Mouse (Mus musculus) midbrain, embryonic 16.5 days (tissue): Measurements from ENCODE around the gene Tmem42. TPM values are rescaled to one million over a fixed set of nuclear protein-coding genes. Genes with fewer than 3 reads are reported as not detected.
A peak's percentile ranks its signal among the peaks of the same experiment; 100 is the strongest.

Experiments
- ATAC-seq: fragments of 200-750 bp; cut with Nextera tagmentation; 2 replicates; pipeline ENCODE4 v1.8.0; 2017; ENCODE audit warnings: moderate TSS enrichment
- H3K27ac ChIP-seq: fragments of 300-500 bp; sonication (generic); 2 replicates; pipeline ENCODE4 v1.5.1; 2014; ENCODE audit warnings: mild to moderate bottlenecking, low read length, mixed read lengths
- H3K27me3 ChIP-seq: fragments of 300-500 bp; sonication (generic); 2 replicates; pipeline ENCODE4 v1.6.1; 2014; ENCODE audit warnings: low read depth, low read length, mixed read lengths; ENCODE audit not compliant: control insufficient read depth, insufficient read depth
- H3K36me3 ChIP-seq: fragments of 300-500 bp; sonication (generic); 2 replicates; pipeline ENCODE4 v1.6.1; 2014; ENCODE audit warnings: mild to moderate bottlenecking, low read length, moderate library complexity, mixed read lengths; ENCODE audit not compliant: control insufficient read depth, insufficient read depth
- H3K4me1 ChIP-seq: fragments of 300-500 bp; sonication (generic); 2 replicates; pipeline ENCODE4 v1.6.1; 2014; ENCODE audit warnings: mild to moderate bottlenecking, low read length, mixed read lengths; ENCODE audit not compliant: control insufficient read depth, insufficient read depth
- H3K4me2 ChIP-seq: fragments of 300-500 bp; sonication (generic); 2 replicates; pipeline ENCODE4 v1.6.1; 2014; ENCODE audit warnings: mild to moderate bottlenecking, low read length, mixed read lengths
- H3K4me3 ChIP-seq: fragments of 300-500 bp; sonication (generic); 2 replicates; pipeline ENCODE4 v1.5.1; 2014; ENCODE audit warnings: low read depth, mild to moderate bottlenecking, low read length, moderate library complexity, mixed read lengths
- H3K9ac ChIP-seq: fragments of 300-500 bp; sonication (generic); 2 replicates; pipeline ENCODE4 v1.6.1; 2014; ENCODE audit warnings: low read depth, low read length, mixed read lengths
- H3K9me3 ChIP-seq: fragments of 300-500 bp; sonication (generic); replicated peaks from 2 replicates; pipeline ENCODE4 v1.6.1; 2014; ENCODE audit warnings: mild to moderate bottlenecking, low read length, mixed read lengths; ENCODE audit not compliant: control insufficient read depth, poor library complexity, severe bottlenecking
- WGBS: fragments of 180-500 bp; shearing (Covaris S2); extraction: QIAGEN DNeasy Blood & Tissue Kit; methylation state at CpG from one replicate; pipeline ENCODE4 v1.1.7; 2014; 5-methylcytosine and 5-hydroxymethylcytosine counted together
- polyA plus RNA-seq: library from polyadenylated mRNA; unstranded; fragments of >200 nt; fragmentation: Nextera tagmentation; extraction: Ambion mirVana; gene quantifications from 2 replicates; pipeline ENCODE4 v1.2.1, GENCODE M21; 2015

Tmem42 gene
- polyA plus RNA-seq: 29.5 and 30.1 TPM in 2 replicates

DNA sequence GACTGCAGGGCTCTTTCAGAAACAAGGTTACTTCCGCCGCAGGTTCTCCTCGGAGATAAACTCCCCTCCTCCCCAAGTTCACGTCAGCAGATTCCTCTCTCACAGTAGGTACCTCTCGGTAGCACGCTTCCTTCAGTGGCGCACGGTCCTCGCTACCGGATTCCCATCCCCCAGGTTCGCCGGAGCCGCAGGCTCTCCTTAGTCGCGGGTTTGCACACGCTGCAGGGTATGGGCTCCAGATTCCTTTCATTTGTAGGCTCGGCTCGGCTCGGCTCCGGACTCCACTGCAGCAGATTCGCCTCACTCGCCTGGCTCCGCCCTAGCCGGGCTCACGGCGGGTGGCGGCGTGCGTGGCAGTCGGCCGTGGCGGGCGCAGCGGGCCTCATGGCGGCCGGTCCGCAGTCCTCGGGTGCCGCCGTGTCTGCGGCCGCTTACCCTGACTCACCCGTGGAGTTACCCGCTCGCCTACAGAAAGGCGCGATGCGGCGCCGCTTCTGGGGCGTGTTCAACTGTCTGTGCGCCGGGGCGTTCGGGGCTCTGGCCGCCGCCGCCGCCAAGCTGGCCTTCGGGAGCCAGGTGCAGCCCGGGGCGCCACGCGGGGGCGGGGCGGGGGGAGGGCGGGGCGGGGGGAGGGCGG lies at the start of gene Tmem42:
Gene Tmem42, plus strand, starts transcription at position 332 of the 637 bp plus-strand sequence.
- under 1% methylated on average over 54 of the region's 69 CpGs for WGBS
- ATAC-seq: peak; percentile 96

DNA sequence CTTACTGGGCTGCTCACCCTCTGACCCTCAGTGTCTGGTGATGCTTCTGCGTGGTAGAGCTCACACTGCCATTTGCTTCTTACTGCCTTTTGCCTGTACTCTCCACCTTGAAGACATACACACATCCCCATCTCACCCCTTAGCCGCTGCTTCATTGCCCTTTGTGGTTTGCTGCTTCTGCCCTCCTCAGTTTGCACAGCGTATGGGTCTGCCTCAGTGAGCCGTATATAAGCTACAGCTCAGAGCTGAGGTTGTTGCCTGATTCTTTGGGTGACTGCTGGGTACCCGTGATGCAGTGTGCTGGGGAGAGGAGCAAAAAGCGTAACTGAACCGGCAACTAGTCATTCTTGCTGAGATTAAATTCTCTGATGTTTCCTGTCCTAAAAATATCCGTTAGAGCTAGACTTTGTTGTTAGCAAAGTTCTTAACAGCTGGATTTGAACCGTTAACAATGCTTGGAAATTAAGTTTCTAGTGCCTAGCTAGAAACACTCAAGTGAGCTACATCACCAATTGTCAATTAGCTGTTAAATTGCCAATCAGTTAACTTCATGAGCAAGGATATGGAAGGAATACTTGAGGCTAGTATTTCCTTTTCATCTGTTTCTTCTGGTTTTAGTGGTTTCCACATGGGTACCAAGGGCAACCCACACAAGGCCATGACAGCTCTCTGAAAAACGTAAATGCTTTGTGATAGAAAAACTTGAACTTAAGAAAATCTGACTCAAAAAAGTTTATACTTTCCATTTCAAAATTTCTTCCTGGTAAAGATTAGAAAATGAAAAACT lies 22.5 kb upstream of the Tmem42 start:
- H3K27ac ChIP-seq: no peak overlapping the region
- no peak overlapping the region for H3K9ac ChIP-seq

More for the DNA sequence above, at the start of gene Tmem42:
- Histone ChIP-seq H3K4me1 (peaks cover 16% of the 10 kb centered on the region), H3K27me3 (no peaks in the 10 kb centered on the region), H3K27ac (peak within 1 kb of the TSS; percentile 94), H3K4me3 (peak within 1 kb of the TSS; percentile 74), H3K9ac (peak within 1 kb of the TSS; percentile 88), H3K36me3 (no peaks in the 10 kb centered on the region), H3K4me2 (peak within 1 kb of the TSS; percentile 86), H3K9me3 (no peaks in the 10 kb centered on the region)

DNA sequence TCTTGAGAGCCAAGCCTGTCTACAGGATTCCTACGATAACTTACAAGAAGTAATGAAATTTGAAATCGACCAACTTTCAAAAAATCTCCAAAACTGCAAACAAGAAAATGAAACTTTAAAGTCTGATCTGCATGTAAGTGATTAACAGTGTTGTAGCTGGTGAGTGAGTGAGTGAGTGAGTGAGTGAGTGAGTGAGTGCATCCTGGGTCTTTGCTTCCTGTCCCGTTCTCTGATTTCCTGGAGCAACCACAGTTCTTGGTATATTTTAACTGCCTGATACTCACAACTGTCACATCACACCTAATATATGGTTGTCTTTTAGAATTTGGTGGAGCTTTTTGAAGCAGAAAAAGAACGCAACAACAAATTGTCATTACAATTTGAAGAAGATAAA lies 21.9 kb upstream of the Tmem42 start:
- no peak for ATAC-seq
- Histone ChIP-seq H3K9ac (no peak overlapping the region), H3K4me3 (no peak overlapping the region), H3K9me3 (no peaks in the 10 kb centered on the region), H3K36me3 (no peaks in the 10 kb centered on the region), H3K4me2 (no peak overlapping the region), H3K27me3 (no peaks in the 10 kb centered on the region), H3K27ac (no peak overlapping the region), H3K4me1 (no peaks in the 10 kb centered on the region)
- over 99% methylated on average over 4 of the region's 4 CpGs for WGBS

More for the DNA sequence above, 22.5 kb upstream of the Tmem42 start:
- WGBS: 94% methylated on average over 10 of the region's 10 CpGs
- H3K4me3 ChIP-seq: no peak overlapping the region
- ATAC-seq: no peak
- no peak overlapping the region for H3K4me2 ChIP-seq
- no peaks in the 10 kb centered on the region for H3K4me1 ChIP-seq
- H3K36me3 ChIP-seq: no peaks in the 10 kb centered on the region
- no peaks in the 10 kb centered on the region for H3K9me3 ChIP-seq
- no peaks in the 10 kb centered on the region for H3K27me3 ChIP-seq

DNA sequence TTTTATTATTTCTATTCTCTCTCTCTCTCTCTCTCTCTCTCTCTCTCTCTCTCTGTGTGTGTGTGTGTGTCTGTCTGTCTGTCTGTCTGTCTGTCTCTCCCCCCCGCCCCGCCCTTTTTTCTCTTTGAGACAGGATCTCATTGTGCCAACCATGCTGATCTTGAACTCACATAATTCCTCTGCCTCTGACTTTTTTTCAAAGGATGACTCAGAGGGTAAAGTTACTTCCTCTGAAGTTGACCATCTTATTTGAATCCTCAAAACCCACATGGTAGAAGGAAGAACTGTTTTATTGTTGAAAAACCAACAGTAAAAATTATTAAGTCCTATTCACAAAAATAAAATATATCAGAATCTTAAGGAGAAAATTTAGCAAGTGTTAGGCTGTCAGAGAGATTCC lies 16.4 kb upstream of the Tmem42 start:
- Histone ChIP-seq H3K4me1 (no peaks in the 10 kb centered on the region), H3K4me3 (no peak overlapping the region), H3K36me3 (no peaks in the 10 kb centered on the region), H3K27ac (no peak overlapping the region), H3K9ac (no peak overlapping the region), H3K27me3 (no peaks in the 10 kb centered on the region), H3K9me3 (no peaks in the 10 kb centered on the region), H3K4me2 (no peak overlapping the region)
- ATAC-seq: no peak
- WGBS: 100% methylated on average over 2 of the region's 2 CpGs

DNA sequence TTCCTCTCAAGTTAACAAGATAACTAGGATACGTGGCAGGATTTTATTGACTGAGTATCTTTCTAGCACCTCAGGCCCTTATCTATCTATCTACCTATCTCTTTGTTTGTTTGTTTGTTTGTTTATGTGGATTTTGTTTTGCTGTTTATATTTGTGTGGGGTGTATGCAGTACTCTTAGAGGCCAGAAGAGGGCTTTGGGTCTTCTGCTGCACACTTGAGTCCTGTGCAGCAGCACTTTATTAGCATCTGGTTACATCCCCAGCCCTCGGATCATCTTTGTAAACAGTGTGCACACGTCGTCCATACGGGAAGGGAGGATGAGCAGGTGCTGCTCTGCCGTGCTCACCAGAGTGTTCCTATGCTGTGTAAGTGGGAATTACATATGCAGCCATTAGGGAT lies 15.1 kb upstream of the Tmem42 start:
- Histone ChIP-seq H3K4me1 (no peaks in the 10 kb centered on the region), H3K9ac (no peak overlapping the region), H3K27ac (no peak overlapping the region), H3K36me3 (no peaks in the 10 kb centered on the region), H3K27me3 (no peaks in the 10 kb centered on the region), H3K4me3 (no peak overlapping the region), H3K4me2 (no peak overlapping the region), H3K9me3 (no peaks in the 10 kb centered on the region)
- ATAC-seq: no peak
- 80% methylated on average over 6 of the region's 6 CpGs for WGBS

DNA sequence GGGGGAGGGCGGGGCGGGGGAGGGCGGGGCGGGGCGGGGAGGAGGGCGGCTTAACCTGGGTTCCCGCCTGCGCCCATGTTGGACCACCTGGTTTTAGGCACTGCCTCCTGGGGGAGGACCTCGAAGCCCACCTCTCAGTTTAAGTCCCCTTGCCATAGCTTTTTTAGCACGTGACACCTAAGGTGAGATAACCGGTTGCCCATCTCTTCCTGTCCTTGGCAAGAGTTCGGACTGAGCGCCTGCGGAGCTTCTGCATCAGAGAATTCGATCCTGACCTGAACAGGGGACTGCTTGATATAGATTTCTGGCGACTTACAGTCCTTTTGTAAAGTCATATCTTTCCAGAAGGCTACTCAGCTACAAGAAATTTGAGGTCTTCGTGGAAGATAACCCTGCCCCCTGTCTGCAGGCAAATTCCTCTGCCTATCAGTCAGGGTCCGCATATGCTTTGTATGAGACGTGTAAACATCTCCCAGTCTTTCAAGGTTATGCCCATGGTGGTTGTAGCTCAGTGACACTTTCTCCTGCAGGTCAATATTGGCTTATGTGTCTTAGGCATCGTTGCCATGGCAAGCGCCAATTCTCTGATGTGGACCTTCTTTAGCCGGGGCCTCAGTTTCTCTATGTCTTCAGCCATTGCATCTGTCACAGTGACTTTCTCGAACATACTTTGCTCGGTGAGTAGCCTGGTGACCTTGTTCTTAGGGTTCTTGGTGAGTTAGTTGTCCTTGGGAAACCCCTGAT lies 682 bp downstream of the Tmem42 start:
- WGBS: 41% methylated on average over 17 of the region's 24 CpGs
- peak overlapping the region; percentile 94; the same call in 1 of the 2 replicates for H3K27ac ChIP-seq
- ATAC-seq: peak; percentile 43

DNA sequence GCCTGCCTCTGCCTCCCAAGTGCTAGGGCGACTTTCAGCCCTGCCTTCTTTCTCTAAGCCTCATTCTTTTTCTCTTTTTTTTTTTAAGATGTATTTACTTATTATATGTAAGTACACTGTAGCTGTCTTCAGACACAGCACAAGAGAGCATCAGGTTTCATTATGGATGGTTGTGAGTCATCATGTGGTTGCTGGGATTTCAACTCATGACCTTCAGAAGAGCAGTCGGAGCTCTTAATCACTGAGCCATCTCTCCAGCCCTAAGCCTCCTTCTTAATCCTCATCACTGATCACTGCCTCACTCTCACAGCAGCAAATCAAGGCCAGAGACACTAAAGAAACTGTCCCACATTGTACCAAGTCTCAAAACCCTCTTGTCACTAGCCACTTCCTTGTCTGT lies 3.1 kb downstream of the Tmem42 start:
- no peaks in the 10 kb centered on the region for H3K27me3 ChIP-seq
- no peaks in the 10 kb centered on the region for H3K36me3 ChIP-seq
- H3K4me3 ChIP-seq: no peak overlapping the region
- H3K9ac ChIP-seq: no peak overlapping the region
- 81% methylated on average over 2 of the region's 2 CpGs for WGBS
- H3K4me1 ChIP-seq: peaks cover 11% of the 10 kb centered on the region
- H3K9me3 ChIP-seq: no peaks in the 10 kb centered on the region
- H3K27ac ChIP-seq: no peak overlapping the region
- ATAC-seq: no peak
- H3K4me2 ChIP-seq: no peak overlapping the region

More for the DNA sequence above, 682 bp downstream of the Tmem42 start:
- Histone ChIP-seq H3K27me3 (no peaks in the 10 kb centered on the region), H3K4me2 (peak overlapping the region; percentile 86), H3K4me3 (peak overlapping the region; percentile 74), H3K9me3 (no peaks in the 10 kb centered on the region), H3K4me1 (peaks cover 14% of the 10 kb centered on the region), H3K9ac (peak overlapping the region; percentile 88), H3K36me3 (no peaks in the 10 kb centered on the region)

DNA sequence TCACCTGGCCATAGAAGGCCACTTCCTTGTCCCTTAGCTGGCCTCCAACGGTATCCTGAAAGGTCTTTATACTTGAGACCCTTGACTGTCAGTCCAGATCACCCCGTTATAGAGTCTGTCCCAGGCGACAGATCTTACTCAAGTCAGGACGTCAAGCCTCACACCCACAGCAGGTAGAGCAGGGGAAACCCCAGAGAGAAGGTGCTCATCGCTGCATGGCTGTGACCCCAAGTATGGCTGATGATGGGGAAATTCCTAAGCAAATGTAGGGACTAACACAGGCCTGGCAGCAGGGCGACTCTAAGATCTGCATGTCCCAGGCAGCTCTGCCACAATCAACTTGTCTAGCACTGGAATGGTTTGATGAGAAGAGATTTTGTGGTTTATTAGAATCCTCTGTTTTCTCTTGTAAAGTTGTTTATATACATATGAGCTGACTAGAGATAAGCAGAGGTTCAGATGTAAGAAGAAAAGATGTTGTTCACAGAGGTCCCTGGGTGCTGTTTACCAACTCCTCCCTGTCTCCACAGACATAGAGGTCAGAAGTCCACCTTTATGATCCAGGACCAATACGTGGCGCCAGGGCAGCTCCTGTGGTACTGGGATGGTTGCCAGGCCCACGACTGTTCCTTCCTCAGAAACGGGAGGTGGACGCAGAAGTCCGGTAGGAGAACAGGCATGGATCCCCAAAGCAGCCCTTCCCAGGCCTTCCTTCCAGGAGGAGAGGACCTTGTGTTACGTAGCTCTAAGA lies 10.5 kb downstream of the Tmem42 start:
- no peak for ATAC-seq
- no peak overlapping the region for H3K4me3 ChIP-seq
- H3K27ac ChIP-seq: no peak overlapping the region
- no peaks in the 10 kb centered on the region for H3K27me3 ChIP-seq
- H3K9me3 ChIP-seq: no peaks in the 10 kb centered on the region
- no peak overlapping the region for H3K4me2 ChIP-seq
- H3K36me3 ChIP-seq: no peaks in the 10 kb centered on the region
- WGBS: 85% methylated on average over 13 of the region's 13 CpGs
- H3K4me1 ChIP-seq: no peaks in the 10 kb centered on the region
- H3K9ac ChIP-seq: no peak overlapping the region
